Mouse (Mus musculus) T-cell, adult 66 days (primary cell): ENCODE data around the gene Rps5. TPM values are rescaled to one million over a fixed set of nuclear protein-coding genes. Genes with fewer than 3 reads are reported as not detected.

ENCODE experiments used
- total RNA-seq, 2 experiments: library from RNA; stranded (reverse); gene quantifications; 3 replicates in 1 of 2; 4 replicates in 1 of 2; pipeline ENCODE4 v1.2.4; 2023

Rps5 gene
- total RNA-seq: 1,000 to 10,000 TPM; 2,987 to 3,057 TPM

GRCm38 (mm10) chr7:12921705-12922465, at the start of gene Rps5:
Rps5 (plus strand) TSS chr7:12922290.

GRCm38 (mm10) chr7:12880911-12881660, 41.0 kb upstream of the Rps5 start, which contains the start of gene Zfp128:
Zfp128 (plus strand) TSS chr7:12881177.

GRCm38 (mm10) chr7:12897655-12898410, 24.3 kb upstream of the Rps5 start, which contains the start of gene Zscan22:
Zscan22 (plus strand) TSS chr7:12897815.

GRCm38 (mm10) chr7:12927191-12927680, 5.1 kb downstream of the Rps5 start, which contains the start of gene Rnf225:
Rnf225 (plus strand) TSS chr7:12927416.

GRCm38 (mm10) chr7:12965678-12966091, 43.6 kb downstream of the Rps5 start, which contains the start of gene Zfp324:
Zfp324 (plus strand) TSS chr7:12965838.

Other genes with a start within 250 kb of the Rps5 start
- gene Vmn2r55, start 237.3 kb upstream of the Rps5 start, total RNA-seq: not detected
- not detected for gene Vmn2r56, start 187.3 kb upstream of the Rps5 start, total RNA-seq
- 1 to 10 TPM; 9.2 to 9.4 TPM for gene Zscan18, start 118.7 kb upstream of the Rps5 start, total RNA-seq
- 10 to 100 TPM; 13.3 to 18.0 TPM for gene Zfp329, start 103.4 kb upstream of the Rps5 start, total RNA-seq
- 100 to 1,000 TPM in 1 of 2 experiments, 10 to 100 TPM in 1; 96.7 to 111 TPM for gene Zfp110, start 87.5 kb upstream of the Rps5 start, total RNA-seq
- 1 to 10 TPM; 1.7 TPM for gene Zfp128, start 41.1 kb upstream of the Rps5 start, total RNA-seq
- gene Zscan22, start 24.5 kb upstream of the Rps5 start, total RNA-seq: 10 to 100 TPM; 11.9 to 13.9 TPM
- 1 to 10 TPM; 1.3 to 2.1 TPM for gene Rnf225, start 5.1 kb downstream of the Rps5 start, total RNA-seq
- gene Zfp324, start 43.5 kb downstream of the Rps5 start, total RNA-seq: 1 to 10 TPM; 3.8 to 4.0 TPM
- 1 to 10 TPM; 8.4 to 10.0 TPM for gene Zfp446, start 55.6 kb downstream of the Rps5 start, total RNA-seq
- 1 to 10 TPM in 1 of 2 experiments, not detected in 1; 1.9 TPM for gene Slc27a5, start 75.9 kb downstream of the Rps5 start, total RNA-seq
- 100 to 1,000 TPM; 399 to 401 TPM for gene Trim28, start 76.8 kb downstream of the Rps5 start, total RNA-seq
- gene Zbtb45, start 87.7 kb downstream of the Rps5 start, total RNA-seq: 10 to 100 TPM; 22.0 to 22.4 TPM
- gene Chmp2a, start 112.5 kb downstream of the Rps5 start, total RNA-seq: 100 to 1,000 TPM; 118 to 133 TPM
- gene Ube2m, start 116.0 kb downstream of the Rps5 start, total RNA-seq: 100 to 1,000 TPM in 1 of 2 experiments, 10 to 100 TPM in 1; 84.0 to 106 TPM
- gene Mzf1, start 132.5 kb downstream of the Rps5 start, total RNA-seq: under 1 TPM; 0.36 to 0.52 TPM
- not detected for gene Vmn1r85, start 172.9 kb downstream of the Rps5 start, total RNA-seq
- gene Vmn1r86, start 197.6 kb downstream of the Rps5 start, total RNA-seq: not detected
- gene Vmn1r87, start 217.9 kb downstream of the Rps5 start, total RNA-seq: not detected
- gene Vmn1r88, start 237.3 kb downstream of the Rps5 start, total RNA-seq: under 1 TPM; 0.26 to 0.30 TPM